Mouse (Mus musculus) urinary bladder, postnatal 36 days (tissue): ENCODE results near the gene Eml5.
A peak's percentile ranks its signal among the peaks of the same experiment; 100 is the strongest.

Experiments
- DNase-seq, 2 experiments: peaks; one replicate each; pipeline ENCODE4 v3.0.0; 2022; ENCODE audit warnings: low spot score in 2 of 2, mixed read lengths in 1 of 2

Gene Eml5

GRCm38 (mm10) chr12:98900881-98901801 is at the start of gene Eml5:
TSS of gene Eml5 (minus strand) at chr12:98901484.
- DNase-seq: peak; percentile 66 to 72

- DNase-seq: no peak
These were observed 31.6 kb upstream of the Eml5 start for GRCm38 (mm10) chr12:98932856-98933255.

GRCm38 (mm10) chr12:98932441-98932840 is 31.2 kb upstream of the Eml5 start:
- DNase-seq: no peak

GRCm38 (mm10) chr12:98931174-98931573 is 29.9 kb upstream of the Eml5 start:
- no peak for DNase-seq

- peak; percentile 80 to 84 for DNase-seq
These were observed 19.1 kb upstream of the Eml5 start, which contains the start of gene Ttc8 for GRCm38 (mm10) chr12:98920194-98920991. TSS of gene Ttc8 (plus strand) at chr12:98920574.

- DNase-seq: no peak
These were observed 8.8 kb upstream of the Eml5 start for GRCm38 (mm10) chr12:98910096-98910495.

GRCm38 (mm10) chr12:98905466-98905865 is 4.2 kb upstream of the Eml5 start:
- no peak for DNase-seq

- DNase-seq: no peak
These were observed 873 bp downstream of the Eml5 start for GRCm38 (mm10) chr12:98900341-98900880.

- DNase-seq: no peak
These were observed 1.6 kb downstream of the Eml5 start for GRCm38 (mm10) chr12:98899676-98900075.

GRCm38 (mm10) chr12:98896761-98897160 is 4.5 kb downstream of the Eml5 start:
- DNase-seq: no peak

- DNase-seq: no peak
These were observed 16.8 kb downstream of the Eml5 start for GRCm38 (mm10) chr12:98884515-98884914.

GRCm38 (mm10) chr12:98881796-98882195 is 19.5 kb downstream of the Eml5 start:
- no peak for DNase-seq

GRCm38 (mm10) chr12:98878693-98879092 is 22.6 kb downstream of the Eml5 start:
- DNase-seq: no peak

GRCm38 (mm10) chr12:98875216-98875615 is 26.1 kb downstream of the Eml5 start:
- DNase-seq: no peak

GRCm38 (mm10) chr12:98872836-98873235 is 28.4 kb downstream of the Eml5 start:
- no peak for DNase-seq

- DNase-seq: no peak
These were observed 37.8 kb downstream of the Eml5 start for GRCm38 (mm10) chr12:98863436-98863835.

GRCm38 (mm10) chr12:98860316-98860715 is 41.0 kb downstream of the Eml5 start:
- no peak for DNase-seq

GRCm38 (mm10) chr12:98850767-98851166 is 50.5 kb downstream of the Eml5 start:
- DNase-seq: peak; percentile 32 to 53

- no peak for DNase-seq
These were observed 56.5 kb downstream of the Eml5 start for GRCm38 (mm10) chr12:98844774-98845173.

- DNase-seq: no peak
These were observed 61.1 kb downstream of the Eml5 start for GRCm38 (mm10) chr12:98840135-98840534.

GRCm38 (mm10) chr12:98837940-98838339 is 63.3 kb downstream of the Eml5 start:
- no peak for DNase-seq

GRCm38 (mm10) chr12:98835466-98835865 is 65.8 kb downstream of the Eml5 start:
- DNase-seq: no peak
